Mouse (Mus musculus) layer of hippocampus, postnatal 14 days (tissue): ENCODE results near the gene Hist1h2ai. TPM values are rescaled to one million over a fixed set of nuclear protein-coding genes. Genes with fewer than 3 reads are reported as not detected.

ENCODE experiments used
- DNase-seq, 2 experiments: peaks; one replicate each; pipeline ENCODE4 v3.0.0; 2021 to 2022; ENCODE audit warnings: low spot score in 2 of 2, mixed read lengths in 1 of 2
- total RNA-seq, 2 experiments: library from RNA; stranded (reverse); gene quantifications; 2 replicates each; pipeline ENCODE4 v1.2.3; 2021

Hist1h2ai gene
- total RNA-seq, 2 experiments from 2014 or later, result 17.4 to 55.0 TPM

GRCm38 (mm10) chr13:21727948-21728572 is 11.8 kb downstream of the Hist1h2ai start:
- DNase-seq, result no peak

- DNase-seq, result no peak
These were observed 13.3 kb downstream of the Hist1h2ai start for GRCm38 (mm10) chr13:21729544-21729943.

GRCm38 (mm10) chr13:21733466-21733865 is 17.2 kb downstream of the Hist1h2ai start:
- no peak for DNase-seq

GRCm38 (mm10) chr13:21734010-21734905 is 18.0 kb downstream of the Hist1h2ai start:
- peak; percentile 77 to 87 for DNase-seq

- peak; percentile 68 to 76 for DNase-seq
These were observed 18.9 kb downstream of the Hist1h2ai start, which contains the start of gene Hist1h4j for GRCm38 (mm10) chr13:21734906-21735767. Gene Hist1h4j, plus strand, starts transcription at chr13:21735064.

GRCm38 (mm10) chr13:21745006-21745405 is 28.8 kb downstream of the Hist1h2ai start:
- no peak for DNase-seq

GRCm38 (mm10) chr13:21749387-21750158 is 33.4 kb downstream of the Hist1h2ai start:
- DNase-seq, result no peak

GRCm38 (mm10) chr13:21750159-21751017 is 34.2 kb downstream of the Hist1h2ai start, which contains the start of gene Hist1h4k:
Gene Hist1h4k, minus strand, starts transcription at chr13:21750505.
- DNase-seq, result peak; percentile 89 to 92

GRCm38 (mm10) chr13:21751417-21751816 is 35.2 kb downstream of the Hist1h2ai start:
- no peak for DNase-seq

GRCm38 (mm10) chr13:21751827-21752226 is 35.6 kb downstream of the Hist1h2ai start:
- no peak for DNase-seq

- DNase-seq, result no peak
These were observed 36.1 kb downstream of the Hist1h2ai start for GRCm38 (mm10) chr13:21752356-21752755.

GRCm38 (mm10) chr13:21753051-21753523 is 36.9 kb downstream of the Hist1h2ai start:
- DNase-seq, result no peak

- DNase-seq, result peak; percentile 51 to 90
These were observed 37.5 kb downstream of the Hist1h2ai start, which contains the start of the genes Hist1h2ak and Hist1h2bn for GRCm38 (mm10) chr13:21753524-21754285. Gene Hist1h2ak, minus strand, starts transcription at chr13:21753827. Gene Hist1h2bn, plus strand, starts transcription at chr13:21754123.

GRCm38 (mm10) chr13:21754294-21755001 is 38.2 kb downstream of the Hist1h2ai start:
- DNase-seq, result peak in 1 of 2 experiments; percentile 22

GRCm38 (mm10) chr13:21755707-21756106 is 39.5 kb downstream of the Hist1h2ai start:
- no peak for DNase-seq
